Mouse (Mus musculus): ENCODE measurements around the gene Senp1. TPM values are rescaled to one million over a fixed set of nuclear protein-coding genes. Genes with fewer than 3 reads are reported as not detected.

Gene Senp1
- total RNA-seq (2014; rRNA removed), result 4.4 TPM in 2 replicates
- 2.2 and 3.7 TPM in 2 replicates for polyA plus RNA-seq (2012; rRNA removed)

- Histone ChIP-seq H3K36me3 (ENCODE audit: control insufficient read depth, insufficient read depth, low read length) (no peaks in the 10 kb centered on the region), H3K9ac (ENCODE audit: low read depth, low read length) (peak within 1 kb of the TSS; percentile 86), H3K27ac (replicated peaks; ENCODE audit: insufficient read depth, low read depth, low read length) (peak within 1 kb of the TSS; percentile 82), H3K4me1 (ENCODE audit: control insufficient read depth, insufficient read depth, low read length) (peaks cover 3% of the 10 kb centered on the region; the same call in 1 of the 2 replicates), H3K4me3 (ENCODE audit: insufficient read depth, low read depth, low read length) (peak within 1 kb of the TSS; percentile 69), H3K79me2 (ENCODE audit: control insufficient read depth, insufficient read depth, low read length) (peaks cover 5% of the 10 kb centered on the region; the same call in 1 of the 2 replicates), H3K27me3 (ENCODE audit: control insufficient read depth, insufficient read depth, low read length) (no peaks in the 10 kb centered on the region)
- TF ChIP-seq POLR2A (IDR thresholded peaks at IDR 0.05; ENCODE audit: extremely low read depth, insufficient read depth, low read length), result 0 out of 2 replicates have a peak, but pooled peaks have one; percentile 47
- no peak for TF ChIP-seq CTCF (IDR thresholded peaks at IDR 0.05; ENCODE audit: low read depth, low read length)
- DNase-seq (ENCODE audit: extremely low read depth, low read depth, low spot score), result peak; percentile 77
- under 1% methylated on average over 58 of the region's 58 CpGs for WGBS
Observed at GRCm38 (mm10) chr15:98093121-98094011, at the start of gene Senp1. Gene Senp1 (minus strand): TSS chr15:98093744.

GRCm38 (mm10) chr15:98142515-98142914 is 49.0 kb upstream of the Senp1 start:
- H3K27ac ChIP-seq (replicated peaks; ENCODE audit: insufficient read depth, low read depth, low read length), result no peak overlapping the region
- peaks cover 20% of the 10 kb centered on the region; the same call in 1 of the 2 replicates for H3K36me3 ChIP-seq (ENCODE audit: control insufficient read depth, insufficient read depth, low read length)
- no peaks in the 10 kb centered on the region for H3K27me3 ChIP-seq (ENCODE audit: control insufficient read depth, insufficient read depth, low read length)
- no peak overlapping the region for H3K4me3 ChIP-seq (ENCODE audit: insufficient read depth, low read depth, low read length)
- no peak for TF ChIP-seq POLR2A (IDR thresholded peaks at IDR 0.05; ENCODE audit: extremely low read depth, insufficient read depth, low read length)
- no peak for TF ChIP-seq CTCF (IDR thresholded peaks at IDR 0.05; ENCODE audit: low read depth, low read length)
- no peak for DNase-seq (ENCODE audit: extremely low read depth, low read depth, low spot score)
- H3K79me2 ChIP-seq (ENCODE audit: control insufficient read depth, insufficient read depth, low read length), result peaks cover 9% of the 10 kb centered on the region; the same call in 1 of the 2 replicates
- H3K9ac ChIP-seq (ENCODE audit: low read depth, low read length), result no peak overlapping the region
- WGBS, result 92% methylated on average over 10 of the region's 10 CpGs
- H3K4me1 ChIP-seq (ENCODE audit: control insufficient read depth, insufficient read depth, low read length), result peaks cover 2% of the 10 kb centered on the region; the same call in 1 of the 2 replicates

GRCm38 (mm10) chr15:98140809-98141208 is 47.3 kb upstream of the Senp1 start:
- Histone ChIP-seq H3K4me3 (ENCODE audit: insufficient read depth, low read depth, low read length) (no peak overlapping the region), H3K27ac (replicated peaks; ENCODE audit: insufficient read depth, low read depth, low read length) (no peak overlapping the region), H3K4me1 (ENCODE audit: control insufficient read depth, insufficient read depth, low read length) (peaks cover 2% of the 10 kb centered on the region; the same call in 1 of the 2 replicates), H3K79me2 (ENCODE audit: control insufficient read depth, insufficient read depth, low read length) (peaks cover 9% of the 10 kb centered on the region; the same call in 1 of the 2 replicates), H3K9ac (ENCODE audit: low read depth, low read length) (no peak overlapping the region), H3K36me3 (ENCODE audit: control insufficient read depth, insufficient read depth, low read length) (peaks cover 23% of the 10 kb centered on the region; the same call in 1 of the 2 replicates), H3K27me3 (ENCODE audit: control insufficient read depth, insufficient read depth, low read length) (no peaks in the 10 kb centered on the region)
- TF ChIP-seq CTCF (IDR thresholded peaks at IDR 0.05; ENCODE audit: low read depth, low read length), result no peak
- no peak for TF ChIP-seq POLR2A (IDR thresholded peaks at IDR 0.05; ENCODE audit: extremely low read depth, insufficient read depth, low read length)
- WGBS, result 97% methylated on average over 5 of the region's 5 CpGs
- DNase-seq (ENCODE audit: extremely low read depth, low read depth, low spot score), result no peak

GRCm38 (mm10) chr15:98139763-98140162 is 46.2 kb upstream of the Senp1 start:
- 64% methylated on average over 7 of the region's 7 CpGs for WGBS
- no peaks in the 10 kb centered on the region for H3K27me3 ChIP-seq (ENCODE audit: control insufficient read depth, insufficient read depth, low read length)
- no peak overlapping the region for H3K9ac ChIP-seq (ENCODE audit: low read depth, low read length)
- H3K36me3 ChIP-seq (ENCODE audit: control insufficient read depth, insufficient read depth, low read length), result peaks cover 30% of the 10 kb centered on the region; the same call in 1 of the 2 replicates
- H3K4me1 ChIP-seq (ENCODE audit: control insufficient read depth, insufficient read depth, low read length), result peaks cover 2% of the 10 kb centered on the region; the same call in 1 of the 2 replicates
- TF ChIP-seq CTCF (IDR thresholded peaks at IDR 0.05; ENCODE audit: low read depth, low read length), result no peak
- no peak for TF ChIP-seq POLR2A (IDR thresholded peaks at IDR 0.05; ENCODE audit: extremely low read depth, insufficient read depth, low read length)
- peaks cover 3% of the 10 kb centered on the region; the same call in 1 of the 2 replicates for H3K79me2 ChIP-seq (ENCODE audit: control insufficient read depth, insufficient read depth, low read length)
- peak; percentile 17 for DNase-seq (ENCODE audit: extremely low read depth, low read depth, low spot score)
- H3K4me3 ChIP-seq (ENCODE audit: insufficient read depth, low read depth, low read length), result no peak overlapping the region
- H3K27ac ChIP-seq (replicated peaks; ENCODE audit: insufficient read depth, low read depth, low read length), result no peak overlapping the region

- H3K27me3 ChIP-seq (ENCODE audit: control insufficient read depth, insufficient read depth, low read length), result no peaks in the 10 kb centered on the region
- no peak for TF ChIP-seq POLR2A (IDR thresholded peaks at IDR 0.05; ENCODE audit: extremely low read depth, insufficient read depth, low read length)
- TF ChIP-seq CTCF (IDR thresholded peaks at IDR 0.05; ENCODE audit: low read depth, low read length), result no peak
- no peak overlapping the region for H3K27ac ChIP-seq (replicated peaks; ENCODE audit: insufficient read depth, low read depth, low read length)
- no peak overlapping the region for H3K9ac ChIP-seq (ENCODE audit: low read depth, low read length)
- H3K36me3 ChIP-seq (ENCODE audit: control insufficient read depth, insufficient read depth, low read length), result peaks cover 40% of the 10 kb centered on the region
- H3K79me2 ChIP-seq (ENCODE audit: control insufficient read depth, insufficient read depth, low read length), result no peaks in the 10 kb centered on the region
- 95% methylated on average over 9 of the region's 9 CpGs for WGBS
- H3K4me3 ChIP-seq (ENCODE audit: insufficient read depth, low read depth, low read length), result no peak overlapping the region
- no peaks in the 10 kb centered on the region for H3K4me1 ChIP-seq (ENCODE audit: control insufficient read depth, insufficient read depth, low read length)
- no peak for DNase-seq (ENCODE audit: extremely low read depth, low read depth, low spot score)
Observed at GRCm38 (mm10) chr15:98136871-98137270, 43.3 kb upstream of the Senp1 start.

Data from liver, adult 2 months (tissue).